Mouse (Mus musculus) adrenal gland, postnatal 10 days (tissue): ENCODE data around the gene Acss3. TPM values are rescaled to one million over a fixed set of nuclear protein-coding genes. Genes with fewer than 3 reads are reported as not detected.
A peak's percentile ranks its signal among the peaks of the same experiment; 100 is the strongest.

ENCODE experiments used
- DNase-seq: peaks from one replicate; pipeline ENCODE4 v3.0.0; 2021; ENCODE audit warnings: mixed read lengths
- total RNA-seq, 2 experiments: library from RNA; stranded (reverse); gene quantifications; 2 replicates each; pipeline ENCODE4 v1.2.3; 2021

Acss3 gene
- total RNA-seq, 2 experiments from 2014 or later = 9.4 to 24.3 TPM

DNA sequence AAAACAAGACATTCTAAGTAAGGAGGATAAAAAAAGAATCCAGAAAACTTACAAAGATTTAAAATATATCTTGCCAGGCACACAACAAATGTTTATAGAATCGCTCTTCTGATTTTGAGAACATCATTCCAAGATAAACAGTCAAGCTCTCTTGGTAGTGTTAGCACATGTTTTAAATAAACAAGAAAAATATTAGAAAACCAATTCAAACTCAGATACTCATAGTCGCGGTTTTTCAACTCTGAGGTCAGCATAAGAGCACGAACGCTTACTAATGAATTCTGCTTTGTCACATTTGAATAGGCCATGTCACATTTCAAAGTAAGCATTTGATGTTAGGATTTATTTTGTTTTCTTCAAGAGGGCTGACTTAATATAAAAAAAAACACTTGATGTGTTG lies 102.3 kb downstream of the Acss3 start:
- DNase-seq = no peak

DNA sequence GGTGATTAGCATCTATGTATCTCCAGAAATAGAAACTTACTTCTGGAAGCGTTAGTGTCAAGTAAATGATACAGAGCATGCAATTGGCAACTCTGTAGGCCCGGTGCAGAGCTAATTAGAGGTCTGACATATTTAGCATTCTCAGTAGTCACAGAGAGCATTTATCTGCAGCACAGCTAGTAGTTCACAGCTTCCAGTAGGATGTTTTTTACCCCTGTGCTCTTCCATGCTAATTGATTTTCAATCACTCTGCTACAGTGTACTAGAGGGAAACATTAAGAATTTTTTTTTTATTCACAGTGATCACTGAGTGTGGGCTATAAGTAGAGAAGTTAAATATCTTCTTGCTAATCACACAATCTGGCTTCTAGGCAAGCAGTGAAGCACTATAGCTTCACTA lies 112.3 kb downstream of the Acss3 start:
- no peak for DNase-seq

DNA sequence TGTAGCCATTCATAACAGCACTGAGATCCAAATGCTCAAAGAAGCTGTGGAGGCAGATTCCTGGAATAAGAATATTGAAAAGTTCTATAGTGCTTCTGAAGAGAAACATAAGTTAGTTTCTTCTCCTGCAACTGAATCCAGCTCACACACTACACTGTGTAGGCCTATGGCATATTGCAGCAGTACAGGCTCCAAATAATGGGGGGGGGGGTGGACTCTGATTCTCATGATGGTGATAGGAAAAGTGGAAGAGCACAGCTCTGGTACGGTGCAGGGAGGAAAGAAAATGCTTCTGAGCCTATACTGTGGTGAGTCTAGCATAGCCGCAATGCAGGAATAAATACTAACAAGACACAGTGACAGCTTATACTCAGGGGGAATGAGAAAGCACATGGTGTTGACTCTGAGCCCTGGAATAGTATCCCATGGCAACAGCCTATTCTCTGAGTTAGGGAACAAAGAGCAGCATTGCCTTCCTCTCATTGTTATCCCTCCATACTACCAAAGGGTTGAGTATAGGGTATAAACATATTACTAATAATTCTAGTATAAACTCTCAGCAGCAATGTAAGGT lies 125.3 kb downstream of the Acss3 start:
- DNase-seq = no peak

DNA sequence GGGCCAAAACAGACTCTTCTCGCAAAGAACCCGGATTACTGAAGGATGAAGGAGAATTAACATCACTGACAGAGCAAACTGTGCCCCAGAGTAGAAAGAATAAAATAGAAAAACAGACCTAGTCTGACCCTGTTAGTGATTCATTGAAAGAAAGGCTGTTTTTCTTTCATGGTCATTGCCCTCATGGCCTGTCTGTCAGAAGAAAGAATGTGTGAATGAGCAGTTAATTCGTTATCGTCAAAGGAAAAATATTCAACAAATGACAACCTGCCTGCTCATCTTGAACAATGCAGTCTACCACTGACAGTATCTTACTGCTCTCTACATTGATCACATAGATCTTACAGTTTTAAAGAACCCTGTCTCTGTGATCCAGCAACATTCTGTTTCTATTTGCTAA lies 134.0 kb downstream of the Acss3 start:
- DNase-seq = no peak

DNA sequence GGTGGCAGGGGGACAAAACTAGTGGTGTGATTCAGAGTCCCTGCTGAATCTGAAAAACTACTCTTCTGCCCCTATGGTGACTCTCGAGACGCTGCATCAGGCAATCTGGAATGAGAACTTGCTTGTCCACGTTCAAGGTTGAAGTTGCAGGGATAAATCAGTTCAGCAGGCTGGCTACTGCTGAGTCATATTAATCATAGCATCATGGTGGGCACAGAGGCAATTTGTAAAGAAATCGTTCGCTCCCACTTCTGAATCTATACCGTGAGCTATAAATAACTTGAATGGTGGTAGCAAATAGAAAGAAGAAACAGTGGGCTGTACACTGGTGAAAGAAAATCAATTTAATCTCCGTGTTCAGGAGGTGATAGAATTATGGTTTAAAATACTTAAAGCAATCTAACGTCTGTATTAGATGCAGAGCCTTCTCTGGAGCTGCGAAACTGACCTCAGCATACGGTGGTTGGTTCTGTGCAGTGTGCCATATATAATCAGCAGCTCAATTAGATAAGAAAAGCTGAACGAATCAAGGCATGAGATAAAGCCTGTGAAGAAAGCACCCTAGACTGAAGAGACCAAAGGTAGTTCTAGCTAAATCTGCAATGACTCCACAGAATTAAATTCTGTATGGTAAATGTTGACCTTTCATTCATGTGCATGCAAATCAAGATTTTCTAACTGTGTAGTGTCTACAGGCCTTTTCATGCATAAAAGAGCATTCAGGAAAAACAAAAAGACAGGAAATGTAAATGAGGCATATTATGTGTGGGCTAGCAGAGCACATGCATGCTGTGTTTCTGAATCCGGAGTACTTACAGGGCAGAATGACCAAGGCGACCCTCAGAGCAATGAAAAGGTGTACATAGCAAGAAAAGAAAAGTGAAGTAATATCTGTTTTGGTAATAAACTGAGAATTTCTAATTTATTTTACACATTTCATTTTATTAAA lies 148.0 kb downstream of the Acss3 start:
- no peak for DNase-seq

DNA sequence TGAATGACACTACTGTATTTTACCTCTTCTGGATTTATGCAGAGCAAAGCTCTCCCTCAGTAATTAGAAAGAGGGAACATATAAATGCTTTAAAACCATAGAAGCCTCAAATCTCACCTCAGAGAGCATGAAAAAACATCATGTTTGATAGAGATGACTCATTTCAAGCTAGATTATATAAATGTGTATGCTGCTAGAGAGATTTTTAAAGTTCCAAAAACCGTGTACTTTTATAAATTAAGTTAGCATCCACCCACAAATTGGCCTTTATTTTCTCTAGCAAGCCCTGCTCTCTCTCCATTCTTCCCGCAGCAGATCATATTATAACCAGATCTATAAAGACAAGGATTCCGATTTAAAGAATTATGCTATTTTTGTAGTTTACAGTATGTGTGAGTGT lies 164.4 kb downstream of the Acss3 start:
- DNase-seq = no peak

DNA sequence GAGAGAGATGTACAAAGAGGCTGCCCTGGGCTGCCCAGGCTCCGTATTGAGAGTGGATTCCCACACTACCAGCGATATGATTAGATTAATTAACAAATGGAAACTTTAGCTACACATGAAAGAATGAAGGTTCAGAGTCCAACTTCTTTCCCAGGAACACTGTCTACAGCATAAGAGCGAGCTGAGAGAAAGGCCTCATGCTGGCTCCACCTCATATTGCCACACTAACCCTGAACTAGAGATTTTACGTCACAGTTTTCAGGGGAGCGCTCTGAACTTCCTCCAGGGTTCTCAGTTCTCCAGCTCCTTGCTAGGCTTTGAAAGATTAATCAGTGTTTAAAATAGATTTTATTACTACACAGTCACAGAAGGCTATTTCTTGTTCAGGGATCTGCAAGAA lies 182.1 kb downstream of the Acss3 start:
- DNase-seq = no peak

DNA sequence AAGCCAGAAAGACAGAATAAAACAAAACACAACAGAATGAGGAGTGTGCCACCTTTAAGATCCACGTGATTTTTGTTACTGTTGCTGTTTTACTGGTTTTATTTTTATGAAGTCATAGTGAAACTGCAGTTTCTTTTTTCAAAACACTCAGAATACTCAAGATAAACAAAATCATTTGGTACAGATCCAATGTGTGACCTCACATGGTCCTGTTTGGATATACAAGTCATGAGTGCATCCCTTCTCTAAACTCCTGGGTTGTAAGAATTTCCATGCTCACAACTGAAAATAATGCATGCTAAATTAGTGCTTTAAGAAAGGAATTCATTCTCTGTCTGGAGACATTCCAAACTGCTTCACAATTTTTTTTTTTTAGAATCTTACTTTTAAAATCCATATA lies 184.0 kb downstream of the Acss3 start:
- DNase-seq = no peak

DNA sequence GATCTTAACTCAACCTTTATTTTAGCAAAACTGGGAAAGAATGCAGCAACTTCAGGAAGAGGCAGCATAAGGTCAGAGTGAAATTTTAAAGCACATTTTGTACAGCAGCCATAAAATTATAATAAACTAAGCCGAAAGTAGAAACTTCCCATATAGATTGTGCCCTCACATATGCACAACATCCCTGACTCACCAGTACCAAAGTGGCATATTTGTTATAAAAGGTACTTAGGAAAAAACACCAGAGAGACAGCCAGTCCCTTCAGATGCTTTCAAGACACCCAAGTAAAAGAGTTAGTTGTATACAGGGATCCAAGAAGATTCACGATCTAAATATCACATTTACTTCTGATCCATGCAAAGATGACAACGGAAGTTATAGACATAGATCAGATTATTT lies 184.6 kb downstream of the Acss3 start:
- DNase-seq = no peak

DNA sequence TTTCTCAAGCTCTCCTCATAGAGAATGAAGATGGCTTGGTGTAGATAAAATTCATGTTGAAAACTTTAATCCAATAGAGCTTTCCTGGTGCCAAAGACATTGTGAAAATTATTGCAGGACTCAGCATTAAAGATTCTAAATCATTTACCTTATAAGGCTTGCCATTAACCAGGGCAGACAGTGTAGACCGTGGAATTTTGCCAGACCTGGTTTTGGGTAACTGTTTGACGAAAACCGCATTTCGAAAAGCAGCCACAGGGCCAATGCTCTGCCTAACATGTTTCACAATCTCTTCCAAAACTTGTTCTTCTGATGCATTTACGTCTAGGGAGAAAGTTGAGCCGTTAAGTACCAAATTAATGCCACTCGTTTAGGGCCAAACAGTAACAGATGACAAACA lies 186.5 kb downstream of the Acss3 start:
- DNase-seq = peak; percentile 10

DNA sequence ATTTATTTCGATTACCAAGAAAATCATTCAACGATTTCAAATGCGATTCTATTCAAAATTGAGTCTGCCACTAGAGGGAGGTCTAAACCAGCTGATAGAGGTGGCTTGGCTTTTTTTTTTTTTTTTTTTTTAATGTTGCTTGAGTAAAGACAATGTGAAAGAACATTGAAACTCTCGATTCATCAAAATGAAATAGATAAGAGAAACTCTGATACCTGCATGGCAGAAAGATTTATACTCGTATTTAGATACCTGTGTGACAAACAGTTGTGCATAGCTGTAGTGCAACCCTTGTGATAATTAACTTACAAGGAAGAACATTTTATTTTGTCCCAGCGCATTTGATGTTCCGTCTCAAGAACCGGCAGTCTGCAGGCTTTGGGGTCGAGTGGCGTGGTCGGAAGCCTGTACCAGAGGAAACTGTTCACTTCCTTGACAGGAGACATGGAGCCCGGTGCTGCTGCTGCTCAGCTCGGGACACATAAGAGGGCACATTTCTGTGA lies 190.8 kb downstream of the Acss3 start:
- DNase-seq = peak; percentile 1

DNA sequence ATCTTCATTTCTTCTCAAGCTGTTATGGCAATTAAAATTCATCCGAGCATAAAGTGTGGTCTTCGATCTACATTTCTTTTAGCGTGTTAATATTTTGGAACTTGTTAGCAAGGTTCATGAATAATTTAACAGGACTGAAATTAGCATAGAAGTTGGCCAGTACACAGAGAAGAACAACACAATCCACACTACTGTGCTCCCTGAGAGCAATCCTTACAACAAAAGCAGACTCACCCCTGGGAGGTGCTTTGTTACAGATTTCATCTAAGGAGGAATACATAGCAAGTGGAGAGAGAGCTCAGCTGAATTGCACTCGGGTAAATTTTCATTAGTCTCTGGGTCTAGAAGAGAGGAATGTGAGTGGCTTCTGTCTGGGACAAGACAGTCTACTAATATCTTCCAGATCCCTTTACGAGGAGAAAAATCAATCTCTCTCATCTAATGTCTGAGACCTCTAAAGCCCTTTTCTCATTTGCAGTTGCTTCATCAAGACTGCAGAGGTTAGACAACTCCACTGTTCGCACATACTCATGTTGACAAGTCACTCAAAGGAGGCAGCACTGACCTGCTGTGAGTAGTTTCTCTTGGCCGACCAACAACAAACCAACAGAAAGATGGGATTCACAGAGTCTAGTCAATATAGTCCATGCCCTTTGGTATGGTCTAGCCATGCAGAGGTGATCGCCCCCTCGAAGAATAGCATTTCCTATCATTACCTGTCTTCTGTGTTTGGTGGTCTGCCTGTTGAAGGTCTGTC lies 194.7 kb downstream of the Acss3 start:
- DNase-seq = no peak

DNA sequence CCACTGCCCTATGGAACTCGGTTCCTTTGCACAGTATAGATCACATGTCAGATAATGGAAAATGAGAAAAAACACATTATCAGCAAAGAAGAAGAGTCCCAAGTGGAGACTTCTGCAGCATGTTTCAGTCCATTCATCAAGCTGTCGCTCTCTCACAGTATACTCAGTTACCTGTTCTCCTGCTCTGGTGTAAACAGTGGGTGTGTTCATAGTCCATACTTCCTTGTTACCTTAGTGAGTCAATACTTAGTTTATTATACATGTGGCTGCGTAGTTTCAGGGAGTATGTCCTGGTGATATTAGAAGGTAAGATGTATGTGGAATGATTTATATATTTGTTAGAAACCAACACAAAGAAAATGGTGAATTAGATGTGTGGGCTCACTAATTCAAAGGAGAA lies 198.7 kb downstream of the Acss3 start:
- DNase-seq = no peak

DNA sequence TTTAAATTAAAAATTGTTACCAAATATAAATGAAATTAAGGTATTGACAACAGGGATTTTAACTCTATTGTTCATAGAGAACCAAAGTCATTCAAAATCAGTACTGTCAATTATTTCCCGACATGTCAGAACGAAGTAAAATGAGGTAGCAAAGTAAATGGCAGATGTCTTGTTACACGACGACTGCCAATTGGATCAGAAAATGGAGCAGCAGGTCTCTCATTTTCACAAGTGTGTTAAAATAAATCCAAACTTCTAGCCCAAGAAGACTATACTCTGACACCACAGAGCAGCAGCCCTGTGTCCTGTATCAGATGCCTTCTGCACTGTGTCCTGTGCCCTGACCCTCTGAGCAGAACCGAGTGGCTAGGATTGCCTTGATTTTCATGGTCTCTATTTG lies 199.1 kb downstream of the Acss3 start:
- DNase-seq = no peak

DNA sequence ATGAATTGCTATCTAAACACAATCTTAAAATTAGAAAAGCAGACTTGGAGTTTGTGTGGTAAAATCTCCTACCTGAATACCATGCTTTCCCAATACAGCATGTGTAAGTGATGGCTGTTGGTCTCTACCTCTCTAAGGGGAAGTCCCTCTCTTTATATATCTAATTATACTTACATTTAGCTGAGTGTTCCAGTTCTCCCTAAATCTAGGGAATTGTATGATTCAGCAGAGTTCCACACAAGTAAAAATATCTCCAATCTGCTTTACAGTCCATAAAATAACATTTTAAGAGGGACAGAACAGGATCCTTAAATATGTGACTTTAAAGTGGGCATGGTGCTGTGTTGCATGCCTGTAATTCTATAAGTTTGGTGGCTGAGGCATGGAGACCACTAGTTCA lies 208.6 kb downstream of the Acss3 start:
- DNase-seq = no peak

DNA sequence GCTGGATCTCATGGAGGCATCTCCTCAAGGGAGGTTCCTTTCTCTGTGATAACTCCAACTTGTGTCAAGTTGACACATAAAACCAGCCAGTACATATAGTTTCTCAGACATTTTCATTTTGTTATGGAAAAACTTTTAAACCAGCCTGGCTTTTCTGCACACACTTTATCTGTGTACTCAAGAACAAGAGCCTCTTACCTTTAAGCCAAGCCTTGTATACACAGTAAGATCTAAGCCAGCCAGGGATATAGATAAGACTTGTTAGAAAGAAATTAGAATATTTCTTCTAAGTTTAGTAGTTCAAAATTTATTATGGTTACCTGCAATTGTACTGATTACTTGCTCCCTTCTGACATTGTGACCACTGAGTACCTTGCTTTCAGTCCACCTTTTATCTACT lies 209.2 kb downstream of the Acss3 start:
- no peak for DNase-seq

DNA sequence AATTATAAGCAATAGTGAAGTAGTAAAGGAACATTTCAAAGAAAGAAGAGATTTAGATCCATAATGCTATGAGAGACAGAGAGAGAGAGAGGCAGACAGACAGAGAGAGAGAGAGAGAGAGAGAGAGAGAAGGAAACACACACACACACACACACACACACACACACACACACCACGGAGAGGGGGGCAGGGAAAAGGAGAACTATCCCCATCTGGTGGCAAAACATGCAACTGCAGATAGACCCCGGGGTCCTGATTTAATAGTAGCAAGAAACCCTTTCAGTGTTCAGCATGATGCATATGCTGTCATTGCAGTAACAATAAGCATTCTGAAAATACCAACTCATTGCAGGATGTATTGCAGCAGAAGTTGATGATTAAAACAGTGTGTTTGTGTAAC lies 210.4 kb downstream of the Acss3 start:
- DNase-seq = no peak

DNA sequence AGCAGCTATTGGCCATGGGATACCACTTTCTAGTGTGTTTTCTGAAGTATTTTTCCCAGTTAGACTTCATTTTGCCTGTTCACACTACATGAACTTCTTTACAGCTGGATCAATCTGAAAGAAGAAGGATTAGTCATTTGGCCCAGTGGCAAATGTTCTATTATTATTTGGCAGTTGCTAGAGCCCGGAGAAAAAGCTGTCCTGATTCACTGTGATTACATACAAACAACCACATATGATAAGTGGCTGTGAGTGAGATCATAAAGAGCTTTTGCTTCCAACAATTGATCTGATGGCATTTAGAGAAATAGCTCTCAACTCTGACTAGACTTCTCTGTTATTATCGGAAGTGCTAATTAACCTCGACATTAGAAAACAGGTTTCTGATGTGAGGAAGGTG lies 213.4 kb downstream of the Acss3 start:
- DNase-seq = no peak

DNA sequence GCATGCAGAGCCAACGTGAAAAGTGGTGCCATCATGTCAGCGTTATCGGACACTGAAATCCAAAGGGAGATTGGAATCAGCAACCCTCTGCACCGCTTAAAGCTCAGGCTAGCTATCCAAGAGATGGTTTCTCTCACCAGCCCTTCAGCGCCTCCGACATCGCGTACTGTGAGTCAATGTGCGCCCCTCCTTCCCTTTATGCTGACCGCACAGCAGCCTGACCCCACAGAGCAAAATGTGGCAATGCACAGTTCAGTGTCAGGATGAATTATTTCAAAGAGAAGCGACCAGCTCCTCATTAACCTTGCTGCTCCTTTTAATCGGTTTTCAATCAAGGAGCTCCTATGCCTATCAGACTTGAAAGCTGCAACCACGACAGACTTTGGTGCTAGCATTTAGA lies 227.1 kb downstream of the Acss3 start:
- DNase-seq = no peak
